Mouse (Mus musculus): Measurements from ENCODE around the gene Sult2b1. TPM values are rescaled to one million over a fixed set of nuclear protein-coding genes. Genes with fewer than 3 reads are reported as not detected.
A peak's percentile ranks its signal among the peaks of the same experiment; 100 is the strongest.

The Sult2b1 gene
- 0.65 and 0.70 TPM in 2 replicates for polyA plus RNA-seq (2014; fragmentation: Nextera tagmentation; extraction: Ambion mirVana)

GRCm38 (mm10) chr7:45784524-45785372, at the start of gene Sult2b1:
Sult2b1 (minus strand) TSS chr7:45784669.
- peaks cover 54% of the 10 kb centered on the region for H3K27me3 ChIP-seq (replicated peaks; ENCODE audit: control insufficient read depth, insufficient read depth, low read length)
- H3K27ac ChIP-seq (ENCODE audit: low read depth, low read length) = no peak within 1 kb of the TSS
- peak within 1 kb of the TSS; percentile 86 for H3K4me2 ChIP-seq
- peak within 1 kb of the TSS; percentile 60 for H3K4me3 ChIP-seq (ENCODE audit: low read depth, low read length)
- no peaks in the 10 kb centered on the region for H3K9me3 ChIP-seq (ENCODE audit: control insufficient read depth, low read length)
- peak within 1 kb of the TSS; percentile 64 for H3K9ac ChIP-seq (ENCODE audit: low read depth, low read length)
- no peaks in the 10 kb centered on the region for H3K36me3 ChIP-seq (ENCODE audit: control insufficient read depth, insufficient read depth, low read length)
- 23% methylated on average over 20 of the region's 20 CpGs for WGBS
- DNase-seq (ENCODE audit: low spot score) (no peak), ATAC-seq (replicated peaks; ENCODE audit: low FRiP score) (0 out of 2 replicates have a peak, but pooled peaks have one; percentile 4)
- H3K4me1 ChIP-seq (replicated peaks; ENCODE audit: control insufficient read depth, insufficient read depth, low read length) = peaks cover 6% of the 10 kb centered on the region; the same call in 1 of the 2 replicates

- Histone ChIP-seq H3K9me3 (ENCODE audit: control insufficient read depth, low read length) (no peaks in the 10 kb centered on the region), H3K27ac (ENCODE audit: low read depth, low read length) (no peak overlapping the region), H3K4me2 (peak overlapping the region; percentile 54), H3K4me3 (ENCODE audit: low read depth, low read length) (peak overlapping the region; percentile 46), H3K4me1 (replicated peaks; ENCODE audit: control insufficient read depth, insufficient read depth, low read length) (peaks cover 12% of the 10 kb centered on the region), H3K36me3 (ENCODE audit: control insufficient read depth, insufficient read depth, low read length) (0 out of 2 replicates have a peak, but pooled peaks cover 5% of the 10 kb centered on the region), H3K27me3 (replicated peaks; ENCODE audit: control insufficient read depth, insufficient read depth, low read length) (peaks cover 52% of the 10 kb centered on the region), H3K9ac (ENCODE audit: low read depth, low read length) (no peak overlapping the region)
- 8% methylated on average over 24 of the region's 31 CpGs for WGBS
- no peak for DNase-seq (ENCODE audit: low spot score)
- no peak for ATAC-seq (replicated peaks; ENCODE audit: low FRiP score)
Measured at GRCm38 (mm10) chr7:45833924-45834323, 49.5 kb upstream of the Sult2b1 start.

GRCm38 (mm10) chr7:45833148-45833790, 48.8 kb upstream of the Sult2b1 start:
- H3K27me3 ChIP-seq (replicated peaks; ENCODE audit: control insufficient read depth, insufficient read depth, low read length) = peaks cover 52% of the 10 kb centered on the region
- no peak overlapping the region for H3K27ac ChIP-seq (ENCODE audit: low read depth, low read length)
- no peak for DNase-seq (ENCODE audit: low spot score)
- ATAC-seq (replicated peaks; ENCODE audit: low FRiP score) = no peak
- H3K4me3 ChIP-seq (ENCODE audit: low read depth, low read length) = peak overlapping the region; percentile 46
- H3K36me3 ChIP-seq (ENCODE audit: control insufficient read depth, insufficient read depth, low read length) = peaks cover 6% of the 10 kb centered on the region; the same call in 1 of the 2 replicates
- H3K9me3 ChIP-seq (ENCODE audit: control insufficient read depth, low read length) = no peaks in the 10 kb centered on the region
- 1% methylated on average over 66 of the region's 86 CpGs for WGBS
- H3K9ac ChIP-seq (ENCODE audit: low read depth, low read length) = 0 out of 2 replicates have a peak overlapping the region, but pooled peaks have one; percentile 6
- peak overlapping the region; percentile 54 for H3K4me2 ChIP-seq
- H3K4me1 ChIP-seq (replicated peaks; ENCODE audit: control insufficient read depth, insufficient read depth, low read length) = peaks cover 12% of the 10 kb centered on the region

GRCm38 (mm10) chr7:45832428-45832827, 48.0 kb upstream of the Sult2b1 start:
- H3K9ac ChIP-seq (ENCODE audit: low read depth, low read length) = 0 out of 2 replicates have a peak overlapping the region, but pooled peaks have one; percentile 9
- H3K9me3 ChIP-seq (ENCODE audit: control insufficient read depth, low read length) = no peaks in the 10 kb centered on the region
- H3K4me1 ChIP-seq (replicated peaks; ENCODE audit: control insufficient read depth, insufficient read depth, low read length) = peaks cover 12% of the 10 kb centered on the region
- peak overlapping the region; percentile 54 for H3K4me2 ChIP-seq
- DNase-seq (ENCODE audit: low spot score) (no peak), ATAC-seq (replicated peaks; ENCODE audit: low FRiP score) (no peak)
- H3K36me3 ChIP-seq (ENCODE audit: control insufficient read depth, insufficient read depth, low read length) = peaks cover 13% of the 10 kb centered on the region
- H3K27ac ChIP-seq (ENCODE audit: low read depth, low read length) = no peak overlapping the region
- peaks cover 52% of the 10 kb centered on the region for H3K27me3 ChIP-seq (replicated peaks; ENCODE audit: control insufficient read depth, insufficient read depth, low read length)
- peak overlapping the region; percentile 46 for H3K4me3 ChIP-seq (ENCODE audit: low read depth, low read length)
- 11% methylated on average over 30 of the region's 30 CpGs for WGBS

- Histone ChIP-seq H3K4me3 (ENCODE audit: low read depth, low read length) (peak overlapping the region; percentile 95), H3K9me3 (ENCODE audit: control insufficient read depth, low read length) (no peaks in the 10 kb centered on the region), H3K4me1 (replicated peaks; ENCODE audit: control insufficient read depth, insufficient read depth, low read length) (peaks cover 12% of the 10 kb centered on the region), H3K4me2 (peak overlapping the region; percentile 90), H3K9ac (ENCODE audit: low read depth, low read length) (peak overlapping the region; percentile 90; the same call in 1 of the 2 replicates), H3K27ac (ENCODE audit: low read depth, low read length) (no peak overlapping the region), H3K36me3 (ENCODE audit: control insufficient read depth, insufficient read depth, low read length) (peaks cover 26% of the 10 kb centered on the region), H3K27me3 (replicated peaks; ENCODE audit: control insufficient read depth, insufficient read depth, low read length) (peaks cover 49% of the 10 kb centered on the region)
- ATAC-seq (replicated peaks; ENCODE audit: low FRiP score) (no peak), DNase-seq (ENCODE audit: low spot score) (no peak)
- WGBS = 19% methylated on average over 5 of the region's 5 CpGs
Measured at GRCm38 (mm10) chr7:45831128-45831525, 46.7 kb upstream of the Sult2b1 start.

- Histone ChIP-seq H3K9me3 (ENCODE audit: control insufficient read depth, low read length) (no peaks in the 10 kb centered on the region), H3K4me2 (peak within 1 kb of the TSS; percentile 90), H3K27ac (ENCODE audit: low read depth, low read length) (peak within 1 kb of the TSS; percentile 45), H3K4me1 (replicated peaks; ENCODE audit: control insufficient read depth, insufficient read depth, low read length) (peaks cover 12% of the 10 kb centered on the region), H3K36me3 (ENCODE audit: control insufficient read depth, insufficient read depth, low read length) (peaks cover 31% of the 10 kb centered on the region), H3K4me3 (ENCODE audit: low read depth, low read length) (peak within 1 kb of the TSS; percentile 95), H3K27me3 (replicated peaks; ENCODE audit: control insufficient read depth, insufficient read depth, low read length) (peaks cover 46% of the 10 kb centered on the region), H3K9ac (ENCODE audit: low read depth, low read length) (peak within 1 kb of the TSS; percentile 90)
- WGBS = 1% methylated on average over 35 of the region's 35 CpGs
- peak; percentile 83 for ATAC-seq (replicated peaks; ENCODE audit: low FRiP score)
- peak; percentile 87 for DNase-seq (ENCODE audit: low spot score)
Measured at GRCm38 (mm10) chr7:45830427-45831127, 46.1 kb upstream of the Sult2b1 start, which contains the start of gene Grwd1. Grwd1 (minus strand) TSS chr7:45830944.

GRCm38 (mm10) chr7:45826631-45827030, 42.2 kb upstream of the Sult2b1 start:
- H3K36me3 ChIP-seq (ENCODE audit: control insufficient read depth, insufficient read depth, low read length) = peaks cover 42% of the 10 kb centered on the region
- WGBS = 92% methylated on average over 7 of the region's 7 CpGs
- H3K27ac ChIP-seq (ENCODE audit: low read depth, low read length) = no peak overlapping the region
- ATAC-seq (replicated peaks; ENCODE audit: low FRiP score) (no peak), DNase-seq (ENCODE audit: low spot score) (no peak)
- peaks cover 6% of the 10 kb centered on the region for H3K27me3 ChIP-seq (replicated peaks; ENCODE audit: control insufficient read depth, insufficient read depth, low read length)
- H3K9ac ChIP-seq (ENCODE audit: low read depth, low read length) = no peak overlapping the region
- no peak overlapping the region for H3K4me3 ChIP-seq (ENCODE audit: low read depth, low read length)
- H3K4me1 ChIP-seq (replicated peaks; ENCODE audit: control insufficient read depth, insufficient read depth, low read length) = peaks cover 12% of the 10 kb centered on the region
- no peak overlapping the region for H3K4me2 ChIP-seq
- no peaks in the 10 kb centered on the region for H3K9me3 ChIP-seq (ENCODE audit: control insufficient read depth, low read length)

GRCm38 (mm10) chr7:45824598-45824997, 40.1 kb upstream of the Sult2b1 start, which contains the start of gene Kcnj14:
Kcnj14 (minus strand) TSS chr7:45824782.
- DNase-seq (ENCODE audit: low spot score) (no peak), ATAC-seq (replicated peaks; ENCODE audit: low FRiP score) (no peak)
- Histone ChIP-seq H3K4me3 (ENCODE audit: low read depth, low read length) (no peak within 1 kb of the TSS), H3K4me2 (no peak within 1 kb of the TSS), H3K27ac (ENCODE audit: low read depth, low read length) (no peak within 1 kb of the TSS), H3K9ac (ENCODE audit: low read depth, low read length) (no peak within 1 kb of the TSS), H3K9me3 (ENCODE audit: control insufficient read depth, low read length) (no peaks in the 10 kb centered on the region), H3K4me1 (replicated peaks; ENCODE audit: control insufficient read depth, insufficient read depth, low read length) (peaks cover 6% of the 10 kb centered on the region), H3K27me3 (replicated peaks; ENCODE audit: control insufficient read depth, insufficient read depth, low read length) (no peaks in the 10 kb centered on the region; the same call in 1 of the 2 replicates), H3K36me3 (ENCODE audit: control insufficient read depth, insufficient read depth, low read length) (peaks cover 42% of the 10 kb centered on the region)
- WGBS = 60% methylated on average over 7 of the region's 7 CpGs
